Comparison of ENCODE assay signal across 8 mouse cellular contexts in the genomic region with DNA sequence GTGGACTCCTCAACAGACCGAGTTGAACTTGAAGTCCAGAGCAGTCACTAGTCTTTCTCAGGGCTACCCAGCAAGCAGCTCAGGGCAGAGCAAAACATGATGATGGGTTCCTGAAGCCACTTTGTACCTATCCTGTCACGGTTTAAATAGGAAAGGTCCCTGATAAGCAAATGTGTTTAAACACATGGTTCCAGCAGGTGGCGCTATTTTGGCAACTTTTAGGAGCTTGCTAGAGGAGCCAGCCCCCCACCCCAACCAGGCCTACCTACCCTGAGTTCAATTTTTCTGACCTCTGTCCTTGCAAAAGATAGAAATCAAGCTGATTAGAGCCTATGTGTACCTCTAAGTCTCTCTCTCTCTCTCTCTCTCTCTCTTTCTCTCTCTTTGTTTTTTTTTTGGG. TPM values are rescaled to one million over a fixed set of nuclear protein-coding genes. Genes with fewer than 3 reads are reported as not detected.
A peak's percentile ranks its signal among the peaks of the same experiment; 100 is the strongest.
DNase-seq lines count a peak whose midpoint lies in the region; ATAC-seq and TF ChIP-seq lines count a peak whose summit lies in the region.

No protein-coding gene starts in this region.

- no peaks in the 10 kb centered on the region for H3K4me1 ChIP-seq in neural tube, embryonic 11.5 days (ENCODE audit: control insufficient read depth, insufficient read depth, low read length)

- peak; percentile 82 for TF ChIP-seq CTCF in Patski (IDR thresholded peaks at IDR 0.05)

- no peaks in the 10 kb centered on the region for H3K9me3 ChIP-seq in neural tube, embryonic 11.5 days (ENCODE audit: control insufficient read depth, low read length)

- no peak overlapping the region for H3K27ac ChIP-seq in neural tube, embryonic 11.5 days (ENCODE audit: low read depth, low read length)

- no peaks in the 10 kb centered on the region for H3K27me3 ChIP-seq in Patski
- no peaks in the 10 kb centered on the region for H3K27me3 ChIP-seq in neural tube, embryonic 11.5 days (ENCODE audit: control insufficient read depth, insufficient read depth, low read length)

- CTCF ChIA-PET in Patski (lab: Charles Lee) = interaction anchor here (0.8 to 1.6 kb wide), 12 partner anchors 8 to 200 kb away, joined by 3 to 9 read pairs (median 4); a partner anchor contains a TSS

- in situ Hi-C loops in Patski (cut with MboI; ENCODE audit: low pct_unique_long_range_greater_than_20kb) = no loop called here

- no peak overlapping the region for H3K9ac ChIP-seq in neural tube, embryonic 11.5 days (ENCODE audit: low read length)

- ATAC-seq in Patski = no peak
- ATAC-seq in granulocyte monocyte progenitor cell, adult 5-6 weeks (replicated peaks; ENCODE audit: poor library complexity, severe bottlenecking) = peak; percentile 65
- no peak for ATAC-seq in neural tube, embryonic 11.5 days (ENCODE audit: insufficient read depth, low FRiP score, low TSS enrichment)

- WGBS in neural tube, embryonic 11.5 days = 26% methylated on average over 3 of the region's 3 CpGs

- H3K36me3 ChIP-seq in neural tube, embryonic 11.5 days (ENCODE audit: control insufficient read depth, insufficient read depth, low read length) = no peaks in the 10 kb centered on the region

- no peak overlapping the region for H3K4me2 ChIP-seq in neural tube, embryonic 11.5 days (ENCODE audit: low read depth)

- DNase-seq in cerebellum, adult 18-20 months = peak; percentile 66
- DNase-seq in cerebellum, adult 11-12 months = no peak
- DNase-seq in layer of hippocampus, postnatal 10 days (ENCODE audit: low spot score in 2 of 2) = peak; percentile 57 to 68
- no peak for DNase-seq in layer of hippocampus, adult 9-11 months
- no peak for DNase-seq in Patski (ENCODE audit: low read depth, low spot score)
- DNase-seq in neural tube, embryonic 11.5 days (ENCODE audit: low spot score) = peak; percentile 64
- DNase-seq in left cerebral cortex, adult 8-10 months (ENCODE audit: low spot score in 2 of 2) = no peak

- POLR2A ChIA-PET in Patski (lab: Charles Lee) = interaction anchor here (0.9 to 1.0 kb wide), 2 partner anchors 10 to 26 kb away, joined by 3 to 5 read pairs; no protein-coding TSS in a partner anchor

- no peak overlapping the region for H3K4me3 ChIP-seq in neural tube, embryonic 11.5 days (ENCODE audit: low read depth, low read length)

RNA-seq across cellular contexts. Expression of a gene that starts 10.3 kb away (rescaled TPM):
- 1 to 10 TPM; 4.2 to 6.1 TPM for total RNA-seq in layer of hippocampus, postnatal 10 days (2021)
- 616 TPM for polyA plus RNA-seq in Patski (2021)
- not detected in 2 replicates for total RNA-seq in granulocyte monocyte progenitor cell, adult 5-6 weeks (2014; fragmentation: Nextera tagmentation)
- total RNA-seq in granulocyte monocyte progenitor cell, adult 5-6 weeks (2017) = not detected in 2 replicates
- polyA plus RNA-seq in neural tube, embryonic 11.5 days (2014; fragmentation: Nextera tagmentation; extraction: Ambion mirVana) = 28.9 and 30.5 TPM in 2 replicates
- 10 to 100 TPM; 10.9 to 20.6 (median 14.7) TPM for total RNA-seq in left cerebral cortex, adult 8-10 months (2022)

RNA-seq across cellular contexts. Expression of a gene that starts 36.4 kb away (rescaled TPM):
- 1,000 to 10,000 TPM; 1,571 to 1,708 TPM for total RNA-seq in layer of hippocampus, postnatal 10 days (2021)
- polyA plus RNA-seq in Patski (2021) = 237 TPM
- 97.2 and 120 TPM in 2 replicates for total RNA-seq in granulocyte monocyte progenitor cell, adult 5-6 weeks (2014; fragmentation: Nextera tagmentation)
- 92.2 and 107 TPM in 2 replicates for total RNA-seq in granulocyte monocyte progenitor cell, adult 5-6 weeks (2017)
- polyA plus RNA-seq in neural tube, embryonic 11.5 days (2014; fragmentation: Nextera tagmentation; extraction: Ambion mirVana) = 191 and 196 TPM in 2 replicates
- 1,000 to 10,000 TPM; 1,072 to 1,089 (median 1,074) TPM for total RNA-seq in left cerebral cortex, adult 8-10 months (2022)

Comparison
In these comparisons a context has a peak if more than half of its experiments do, and no peak if none do; other contexts are left out.
1. DNase-seq: peak in cerebellum, adult 18-20 months (2 of 2), layer of hippocampus, postnatal 10 days (2 of 2) and neural tube, embryonic 11.5 days (single experiment); none in cerebellum, adult 11-12 months (single experiment), layer of hippocampus, adult 9-11 months (single experiment), Patski (single experiment) and left cerebral cortex, adult 8-10 months (0 of 2).
2. RNA of a gene that starts 10.3 kb away (total RNA-seq): 10.9 to 20.6 TPM in left cerebral cortex, adult 8-10 months and 4.2 to 6.1 TPM in layer of hippocampus, postnatal 10 days; not detected in granulocyte monocyte progenitor cell, adult 5-6 weeks; every median in the first group is over 4 times any median in the second.
3. RNA of a gene that starts 36.4 kb away (total RNA-seq): 1,571 to 1,708 TPM in layer of hippocampus, postnatal 10 days and 1,072 to 1,089 TPM in left cerebral cortex, adult 8-10 months; 92.2 to 120 TPM in granulocyte monocyte progenitor cell, adult 5-6 weeks; every median in the first group is over 4 times any median in the second.